Mouse (Mus musculus): ENCODE data around the gene Gigyf2.

DNA sequence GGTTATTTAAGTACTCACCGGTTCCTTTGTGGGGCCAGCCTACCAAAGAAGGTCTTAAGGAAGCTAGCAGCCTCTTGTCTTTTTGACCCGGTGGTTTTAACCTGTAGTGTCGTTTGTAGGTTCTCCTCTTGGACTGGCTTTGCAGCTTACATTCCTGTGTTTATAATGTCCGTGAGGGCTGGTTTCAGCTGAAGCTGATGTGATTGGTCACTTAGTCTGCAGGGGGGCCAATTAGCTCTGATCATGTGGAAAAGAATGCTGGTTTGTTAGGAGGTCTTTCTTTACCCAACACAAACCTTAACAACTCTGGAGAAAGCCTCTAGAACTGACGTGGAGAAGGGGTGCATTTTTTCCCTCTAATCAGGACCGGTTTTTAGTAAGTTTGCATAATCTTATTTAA, 67.8 kb downstream of the Gigyf2 start, which contains the start of gene Kcnj13:
- TF ChIP-seq CTCF (IDR thresholded peaks at IDR 0.05; ENCODE audit: low read depth), result no peak
- TF ChIP-seq EP300 (optimal IDR thresholded peaks at IDR 0.05), result no peak
